Mouse (Mus musculus): ENCODE measurements at regions not wholly inside any gene's neighbourhood (a gene's known extent, or its start where the extent isn't known, plus 50 kb on each side); places are given as distances from the start of the nearest gene placed in this dataset.

GRCm38 (mm10) chr4:131364671-131365252 lies 420.6 kb downstream of the Matn1 start:
- TF ChIP-seq POLR2A (IDR thresholded peaks at IDR 0.05; ENCODE audit: low read depth, low read length), result no peak
- TF ChIP-seq CTCF (IDR thresholded peaks at IDR 0.05; ENCODE audit: borderline replicate concordance, insufficient read depth, low read length), result no peak

Measured in embryonic fibroblast, embryonic 13.5 days (primary cell).